Mouse (Mus musculus) lung, postnatal 14 days (tissue): Measurements from ENCODE around the gene Tcl1b1.
"Not testable (repeated sequence)": the region's sequence is repeated elsewhere in the genome, so short reads cannot be mapped to it uniquely, and the experiment has no call there.

ENCODE experiments used
- DNase-seq: peaks from one replicate; pipeline ENCODE4 v3.0.0; 2021

Tcl1b1 gene

GRCm38 (mm10) chr12:105199684-105200497 lies 40.4 kb downstream of the Tcl1b1 start:
- not testable (repeated sequence) for DNase-seq

GRCm38 (mm10) chr12:105201657-105202056 lies 42.2 kb downstream of the Tcl1b1 start, which contains the start of gene Tcl1b4:
TSS of gene Tcl1b4 (plus strand) at chr12:105201957.
- DNase-seq, result not testable (repeated sequence)

DNA sequence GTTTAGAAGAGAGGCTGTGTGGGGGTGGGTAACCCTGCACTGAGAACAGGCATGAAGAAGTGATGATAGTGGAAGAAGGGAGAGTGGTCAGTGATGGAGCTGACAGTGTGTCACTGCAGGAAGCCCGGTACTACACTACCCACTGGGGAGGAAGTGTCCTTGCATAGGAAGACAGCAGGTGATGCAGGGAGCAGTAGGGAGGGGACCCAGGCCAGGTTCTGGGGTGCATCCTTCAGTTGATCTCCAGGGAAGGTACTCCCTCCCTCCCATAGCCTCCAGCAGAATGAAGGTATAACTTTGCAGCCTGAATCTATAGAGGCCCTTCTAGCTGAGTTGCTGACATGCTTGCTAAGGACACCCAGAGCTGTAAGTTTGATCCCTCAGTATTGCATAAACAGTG lies 47.6 kb downstream of the Tcl1b1 start:
- DNase-seq, result no peak

GRCm38 (mm10) chr12:105208441-105208840 lies 49.0 kb downstream of the Tcl1b1 start:
- no peak for DNase-seq

- no peak for DNase-seq
Observed at GRCm38 (mm10) chr12:105209231-105209630, 49.7 kb downstream of the Tcl1b1 start.
